Mouse (Mus musculus): Measurements from ENCODE around the gene Pcdh15. TPM values are rescaled to one million over a fixed set of nuclear protein-coding genes. Genes with fewer than 3 reads are reported as not detected.

The Pcdh15 gene
- total and polyA plus RNA-seq, 2 experiments from 2014 or later: 9.8 to 38.2 TPM

DNA sequence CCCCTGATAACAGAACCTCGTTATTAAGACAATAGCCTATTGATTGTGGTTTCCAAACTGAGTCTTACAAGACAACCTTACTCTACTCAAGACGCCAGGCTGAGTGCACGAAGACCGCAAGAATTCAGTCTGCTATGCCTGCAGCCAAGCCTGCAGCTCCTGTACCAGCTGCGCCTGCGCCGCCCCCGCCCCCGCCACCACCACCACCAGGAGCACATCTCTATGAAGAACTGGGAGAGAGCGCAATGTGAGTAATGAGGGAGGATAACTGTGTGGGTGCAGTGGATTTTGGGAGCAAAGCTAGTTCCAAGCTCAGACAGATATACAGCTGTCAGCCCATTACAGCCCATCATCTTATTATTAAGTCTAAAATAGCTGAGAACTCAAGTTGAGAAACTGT is 1527.5 kb downstream of the Pcdh15 start:
- H3K9me3 ChIP-seq (ENCODE audit: low read length): no peaks in the 10 kb centered on the region
- no peak overlapping the region for H3K9ac ChIP-seq (replicated peaks; ENCODE audit: low read length, poor library complexity, severe bottlenecking)
- no peaks in the 10 kb centered on the region for H3K27me3 ChIP-seq (ENCODE audit: insufficient read depth, low read length)
- no peak for ATAC-seq (ENCODE audit: low FRiP score)
- H3K4me2 ChIP-seq (ENCODE audit: low read depth, low read length, poor library complexity, severe bottlenecking): no peak overlapping the region
- 72% methylated on average over 10 of the region's 10 CpGs for whole genome bisulfite sequencing
- no peaks in the 10 kb centered on the region for H3K36me3 ChIP-seq (ENCODE audit: insufficient read depth, low read length)
- no peak for DNase-seq (ENCODE audit: low spot score)
- TF ChIP-seq CTCF (IDR thresholded peaks at IDR 0.05): no peak
- no peak overlapping the region for H3K27ac ChIP-seq (ENCODE audit: low read depth, low read length)
- no peak overlapping the region for H3K4me3 ChIP-seq (ENCODE audit: low read depth, low read length)
- no peaks in the 10 kb centered on the region for H3K4me1 ChIP-seq (ENCODE audit: insufficient read depth, low read length)

DNA sequence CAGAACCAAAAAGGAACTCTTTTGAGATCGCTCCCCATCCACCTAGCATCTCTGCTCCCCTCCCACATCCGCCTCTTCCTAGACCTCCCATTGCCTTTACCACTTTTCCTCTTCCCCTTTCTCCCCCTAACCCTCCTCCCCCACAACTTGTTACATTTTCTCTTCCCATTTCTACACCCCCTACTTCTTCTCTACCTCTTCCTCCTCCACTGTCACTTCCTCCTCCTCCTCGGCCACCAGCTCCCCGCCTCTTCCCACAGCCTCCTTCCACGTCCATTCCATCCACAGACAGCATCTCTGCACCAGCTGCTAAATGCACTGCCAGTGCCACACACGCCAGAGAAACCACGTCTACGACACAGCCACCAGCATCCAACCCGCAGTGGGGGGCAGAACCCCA is 1532.2 kb downstream of the Pcdh15 start:
- no peak for DNase-seq (ENCODE audit: low spot score)
- Histone ChIP-seq H3K27ac (ENCODE audit: low read depth, low read length) (no peak overlapping the region), H3K4me3 (ENCODE audit: low read depth, low read length) (no peak overlapping the region), H3K4me2 (ENCODE audit: low read depth, low read length, poor library complexity, severe bottlenecking) (no peak overlapping the region), H3K36me3 (ENCODE audit: insufficient read depth, low read length) (no peaks in the 10 kb centered on the region), H3K9me3 (ENCODE audit: low read length) (no peaks in the 10 kb centered on the region), H3K27me3 (ENCODE audit: insufficient read depth, low read length) (no peaks in the 10 kb centered on the region), H3K4me1 (ENCODE audit: insufficient read depth, low read length) (no peaks in the 10 kb centered on the region), H3K9ac (replicated peaks; ENCODE audit: low read length, poor library complexity, severe bottlenecking) (no peak overlapping the region)
- 90% methylated on average over 9 of the region's 9 CpGs for WGBS
- no peak for TF ChIP-seq CTCF (IDR thresholded peaks at IDR 0.05)
- ATAC-seq (ENCODE audit: low FRiP score): no peak

DNA sequence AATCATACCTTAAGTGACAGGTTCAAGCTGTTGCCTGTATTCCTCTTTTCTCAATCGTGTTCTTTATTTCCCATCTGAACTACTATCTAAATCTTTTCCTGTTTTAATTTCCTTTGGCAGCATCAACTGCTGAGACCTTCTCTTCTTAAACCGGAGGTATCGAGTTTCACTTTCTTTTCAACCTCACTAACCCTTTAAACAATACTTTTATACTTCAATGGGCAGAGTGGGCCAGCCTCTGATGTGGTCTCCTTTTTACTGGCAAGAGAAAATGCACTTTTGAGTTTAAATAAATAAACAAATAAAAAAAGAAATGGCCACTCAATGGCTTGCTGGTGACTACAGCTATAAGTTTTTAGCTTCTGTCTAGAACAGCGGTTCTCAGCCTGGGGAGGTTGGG is 1537.9 kb downstream of the Pcdh15 start:
- Histone ChIP-seq H3K27me3 (ENCODE audit: insufficient read depth, low read length) (no peaks in the 10 kb centered on the region), H3K4me2 (ENCODE audit: low read depth, low read length, poor library complexity, severe bottlenecking) (no peak overlapping the region), H3K9me3 (ENCODE audit: low read length) (no peaks in the 10 kb centered on the region), H3K27ac (ENCODE audit: low read depth, low read length) (no peak overlapping the region), H3K9ac (replicated peaks; ENCODE audit: low read length, poor library complexity, severe bottlenecking) (no peak overlapping the region), H3K4me3 (ENCODE audit: low read depth, low read length) (no peak overlapping the region), H3K4me1 (ENCODE audit: insufficient read depth, low read length) (no peaks in the 10 kb centered on the region), H3K36me3 (ENCODE audit: insufficient read depth, low read length) (no peaks in the 10 kb centered on the region)
- DNase-seq (ENCODE audit: low spot score) (no peak), ATAC-seq (ENCODE audit: low FRiP score) (no peak)
- no peak for TF ChIP-seq CTCF (IDR thresholded peaks at IDR 0.05)
- 50% methylated on average over 4 of the region's 4 CpGs for WGBS

DNA sequence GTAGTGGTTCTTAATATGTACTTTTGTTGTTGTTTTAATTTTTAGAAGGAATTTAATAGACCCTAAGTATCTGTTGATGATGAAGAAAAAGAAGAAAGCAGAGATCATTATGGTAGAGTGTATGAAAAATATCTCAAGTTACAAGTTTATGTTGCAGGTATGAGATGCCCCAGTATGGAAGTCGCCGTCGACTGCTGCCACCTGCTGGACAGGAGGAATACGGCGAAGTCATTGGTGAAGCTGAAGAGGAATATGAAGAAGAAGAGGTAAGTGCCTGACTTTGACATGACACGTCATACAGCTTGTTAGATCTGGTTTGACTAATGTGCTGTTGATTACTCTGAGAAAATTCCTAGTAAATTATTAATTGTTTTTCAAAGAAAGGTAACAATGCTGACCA is 1543.0 kb downstream of the Pcdh15 start:
- no peaks in the 10 kb centered on the region for H3K36me3 ChIP-seq (ENCODE audit: insufficient read depth, low read length)
- no peak overlapping the region for H3K4me2 ChIP-seq (ENCODE audit: low read depth, low read length, poor library complexity, severe bottlenecking)
- TF ChIP-seq CTCF (IDR thresholded peaks at IDR 0.05): peak; percentile 47
- no peaks in the 10 kb centered on the region for H3K4me1 ChIP-seq (ENCODE audit: insufficient read depth, low read length)
- WGBS: 66% methylated on average over 6 of the region's 6 CpGs
- DNase-seq (ENCODE audit: low spot score) (no peak), ATAC-seq (ENCODE audit: low FRiP score) (no peak)
- no peak overlapping the region for H3K9ac ChIP-seq (replicated peaks; ENCODE audit: low read length, poor library complexity, severe bottlenecking)
- H3K27me3 ChIP-seq (ENCODE audit: insufficient read depth, low read length): no peaks in the 10 kb centered on the region
- no peak overlapping the region for H3K4me3 ChIP-seq (ENCODE audit: low read depth, low read length)
- H3K9me3 ChIP-seq (ENCODE audit: low read length): no peaks in the 10 kb centered on the region
- no peak overlapping the region for H3K27ac ChIP-seq (ENCODE audit: low read depth, low read length)

DNA sequence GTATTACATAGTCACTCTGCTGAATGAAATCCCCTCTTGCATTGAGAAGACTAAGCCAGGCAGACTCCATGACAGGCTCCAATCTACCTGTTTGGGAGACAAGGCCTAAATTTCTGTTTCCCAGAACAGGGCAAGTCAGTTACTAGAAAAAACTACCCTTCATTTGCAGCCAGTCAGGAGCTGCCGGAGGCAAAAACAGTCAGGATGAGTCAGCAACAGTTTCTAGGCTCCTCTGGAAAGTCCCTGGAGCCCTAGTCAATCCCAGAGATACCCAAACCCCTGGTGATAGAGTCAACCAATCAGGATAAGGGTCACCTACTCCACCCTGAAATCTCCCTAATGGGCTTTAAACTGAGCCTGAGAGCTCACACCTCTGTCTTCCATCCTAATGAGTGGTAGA is 1564.0 kb downstream of the Pcdh15 start:
- Histone ChIP-seq H3K9ac (replicated peaks; ENCODE audit: low read length, poor library complexity, severe bottlenecking) (no peak overlapping the region), H3K27ac (ENCODE audit: low read depth, low read length) (no peak overlapping the region), H3K4me2 (ENCODE audit: low read depth, low read length, poor library complexity, severe bottlenecking) (no peak overlapping the region), H3K9me3 (ENCODE audit: low read length) (no peaks in the 10 kb centered on the region), H3K4me3 (ENCODE audit: low read depth, low read length) (no peak overlapping the region), H3K4me1 (ENCODE audit: insufficient read depth, low read length) (no peaks in the 10 kb centered on the region), H3K27me3 (ENCODE audit: insufficient read depth, low read length) (no peaks in the 10 kb centered on the region), H3K36me3 (ENCODE audit: insufficient read depth, low read length) (no peaks in the 10 kb centered on the region)
- WGBS: 78% methylated on average over 1 of the region's 1 CpGs
- no peak for TF ChIP-seq CTCF (IDR thresholded peaks at IDR 0.05)
- DNase-seq (ENCODE audit: low spot score) (no peak), ATAC-seq (ENCODE audit: low FRiP score) (no peak)

DNA sequence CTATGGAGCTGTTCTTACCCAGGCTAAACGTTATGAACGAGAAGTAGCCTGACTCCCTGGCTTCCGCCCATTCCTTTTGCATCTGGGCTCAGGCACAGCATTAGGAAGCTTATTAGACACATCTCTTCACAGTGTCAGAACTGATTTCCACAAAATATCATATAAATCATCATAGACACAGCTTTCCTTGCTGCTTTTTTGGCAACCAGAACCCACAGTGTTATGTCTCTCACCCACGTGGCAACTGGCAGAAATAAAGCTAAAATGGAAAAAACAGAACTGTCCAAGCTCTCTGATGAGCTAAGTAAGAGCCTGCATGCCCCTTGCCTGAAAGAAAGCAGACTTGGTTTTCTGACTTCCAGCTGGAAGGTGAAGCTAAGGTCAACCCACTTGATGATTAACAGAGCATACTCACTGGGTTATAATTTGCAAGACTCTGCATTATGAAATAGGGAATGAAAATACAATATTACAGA is 1580.9 kb downstream of the Pcdh15 start:
- 81% methylated on average over 4 of the region's 4 CpGs for WGBS
- Histone ChIP-seq H3K9ac (replicated peaks; ENCODE audit: low read length, poor library complexity, severe bottlenecking) (no peak overlapping the region), H3K4me3 (ENCODE audit: low read depth, low read length) (no peak overlapping the region), H3K27me3 (ENCODE audit: insufficient read depth, low read length) (no peaks in the 10 kb centered on the region), H3K4me1 (ENCODE audit: insufficient read depth, low read length) (no peaks in the 10 kb centered on the region), H3K9me3 (ENCODE audit: low read length) (no peaks in the 10 kb centered on the region), H3K36me3 (ENCODE audit: insufficient read depth, low read length) (no peaks in the 10 kb centered on the region), H3K4me2 (ENCODE audit: low read depth, low read length, poor library complexity, severe bottlenecking) (no peak overlapping the region), H3K27ac (ENCODE audit: low read depth, low read length) (no peak overlapping the region)
- no peak for TF ChIP-seq CTCF (IDR thresholded peaks at IDR 0.05)
- ATAC-seq (ENCODE audit: low FRiP score) (no peak), DNase-seq (ENCODE audit: low spot score) (peak; percentile 0)
